Mouse (Mus musculus) thymus, adult 2 months (tissue): ENCODE results near the gene Adipor1. TPM values are rescaled to one million over a fixed set of nuclear protein-coding genes. Genes with fewer than 3 reads are reported as not detected.
"Not testable (repeated sequence)": the region's sequence is repeated elsewhere in the genome, so short reads cannot be mapped to it uniquely, and the experiment has no call there.

Experiments used
- DNase-seq: peaks from one replicate; pipeline ENCODE4 v3.0.0; 2021
- H3K27ac ChIP-seq: fragments of 200-500 bp; 2 replicates; pipeline ENCODE4 v1.5.1; 2012; ENCODE audit warnings: low read length, control low read depth; ENCODE audit not compliant: control insufficient read depth, insufficient read depth
- H3K27me3 ChIP-seq: fragments of 200-500 bp; 2 replicates; pipeline ENCODE4 v1.6.1; 2012; ENCODE audit warnings: mild to moderate bottlenecking, low read length, moderate library complexity, mixed read lengths; ENCODE audit not compliant: control insufficient read depth, insufficient read depth
- H3K36me3 ChIP-seq: fragments of 200-500 bp; 2 replicates; pipeline ENCODE4 v1.6.1; 2012; ENCODE audit warnings: mild to moderate bottlenecking, low read length, moderate library complexity; ENCODE audit not compliant: control insufficient read depth, insufficient read depth
- H3K4me1 ChIP-seq: fragments of 200-500 bp; replicated peaks from 2 replicates; pipeline ENCODE4 v1.6.1; 2012; ENCODE audit warnings: low read length; ENCODE audit not compliant: control insufficient read depth, insufficient read depth
- H3K4me3 ChIP-seq: fragments of 200-500 bp; 2 replicates; pipeline ENCODE4 v1.5.1; 2012; ENCODE audit warnings: mild to moderate bottlenecking, low read length, control low read depth, moderate library complexity; ENCODE audit not compliant: control insufficient read depth, insufficient read depth
- CTCF ChIP-seq: fragments of 200-500 bp; IDR thresholded peaks from 2 replicates; pipeline ENCODE4 v1.5.1; 2012; ENCODE audit warnings: mild to moderate bottlenecking, control low read depth, low read length, moderate library complexity, borderline replicate concordance; ENCODE audit not compliant: control insufficient read depth, poor library complexity, insufficient read depth; ENCODE audit errors: extremely low read depth
- POLR2A ChIP-seq: fragments of 200-500 bp; IDR thresholded peaks from 2 replicates; pipeline ENCODE4 v1.6.1; 2012; ENCODE audit warnings: mild to moderate bottlenecking, low read length, control low read depth, moderate library complexity; ENCODE audit not compliant: control insufficient read depth, poor library complexity, insufficient read depth; ENCODE audit errors: extremely low read depth
- WGBS: fragments of 180-500 bp; shearing (Covaris S2); methylation state at CpG from one replicate; pipeline ENCODE4 v1.1.7; 2018; 5-methylcytosine and 5-hydroxymethylcytosine counted together
- polyA plus RNA-seq: library from polyadenylated mRNA; depleted of rRNA; stranded (reverse); fragments of >200 nt; gene quantifications from 2 replicates; pipeline ENCODE4 v1.2.3, GENCODE M21; 2012

Adipor1 gene
- polyA plus RNA-seq, 1 experiment, result 94.0 TPM

DNA sequence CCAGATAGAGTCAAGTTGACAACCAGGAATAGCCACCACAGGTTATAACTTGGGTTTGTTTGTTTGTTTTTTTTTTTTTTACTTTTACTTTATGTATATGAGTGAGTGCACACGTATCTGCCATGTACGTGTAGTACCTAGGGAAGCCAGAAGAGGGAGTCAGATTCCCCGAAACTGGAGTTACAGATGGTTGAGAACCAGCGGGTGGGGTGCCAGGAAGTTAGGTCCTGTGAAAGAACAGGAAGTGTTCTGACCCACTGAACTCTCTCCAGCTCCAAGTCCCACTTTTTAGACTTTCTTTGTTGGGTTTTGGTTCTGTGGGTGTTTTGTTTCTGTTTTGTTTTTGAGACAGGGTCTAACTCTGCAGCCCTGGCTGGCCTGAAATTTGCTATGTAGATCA lies 20.2 kb downstream of the Adipor1 start:
- Histone ChIP-seq H3K4me1 (0 out of 2 replicates have a peak, but pooled peaks cover 2% of the 10 kb centered on the region), H3K4me3 (no peak overlapping the region), H3K36me3 (peaks cover 21% of the 10 kb centered on the region), H3K27me3 (no peaks in the 10 kb centered on the region), H3K27ac (no peak overlapping the region)
- WGBS, result 45% methylated on average over 4 of the region's 4 CpGs
- peak; percentile 43 for DNase-seq
- TF ChIP-seq POLR2A (no peak), CTCF (no peak)

DNA sequence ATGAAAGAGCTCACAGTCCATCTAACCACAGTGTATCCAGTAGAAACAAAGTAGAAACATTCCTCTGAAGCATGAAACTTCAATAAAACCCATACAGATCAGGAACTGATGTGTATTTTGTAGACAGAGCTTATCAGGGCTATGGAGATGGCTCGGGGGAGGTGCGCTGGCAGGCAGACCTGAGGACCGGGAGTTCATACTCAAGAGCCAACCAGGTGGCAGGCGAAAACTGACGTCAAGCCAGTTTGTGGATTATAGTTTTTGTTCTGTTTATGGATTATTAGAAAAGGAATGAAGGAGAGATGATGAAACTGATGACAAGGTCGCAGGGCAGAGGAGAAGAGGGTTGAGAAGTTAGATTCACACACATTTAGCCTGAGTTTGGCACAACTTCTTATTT lies 25.3 kb downstream of the Adipor1 start:
- H3K4me1 ChIP-seq, result 0 out of 2 replicates have a peak, but pooled peaks cover 2% of the 10 kb centered on the region
- no peak for TF ChIP-seq POLR2A
- no peak for TF ChIP-seq CTCF
- DNase-seq, result no peak
- H3K27ac ChIP-seq, result no peak overlapping the region
- WGBS, result 94% methylated on average over 6 of the region's 6 CpGs
- no peaks in the 10 kb centered on the region for H3K27me3 ChIP-seq
- no peak overlapping the region for H3K4me3 ChIP-seq
- H3K36me3 ChIP-seq, result no peaks in the 10 kb centered on the region

DNA sequence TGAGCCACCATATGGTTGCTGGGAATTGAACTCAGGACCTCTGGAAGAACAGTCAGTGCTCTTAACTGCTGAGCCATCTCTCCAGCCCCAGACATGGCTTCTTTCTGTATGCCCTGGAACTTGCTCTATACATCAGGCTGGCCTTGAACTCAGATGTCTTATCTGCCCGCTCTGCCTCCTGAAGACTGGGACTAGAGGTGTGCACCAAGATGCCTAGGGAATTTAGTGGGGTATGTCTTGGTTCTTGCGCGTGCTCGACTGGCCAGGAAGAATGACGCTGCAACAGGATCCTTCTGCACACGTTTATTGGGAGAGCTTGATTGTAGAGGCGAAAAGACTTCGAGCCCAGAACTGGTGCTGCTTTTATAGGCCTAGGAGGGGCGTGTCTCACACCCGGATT lies 26.6 kb downstream of the Adipor1 start:
- DNase-seq, H3K27ac ChIP-seq: not testable (repeated sequence)

DNA sequence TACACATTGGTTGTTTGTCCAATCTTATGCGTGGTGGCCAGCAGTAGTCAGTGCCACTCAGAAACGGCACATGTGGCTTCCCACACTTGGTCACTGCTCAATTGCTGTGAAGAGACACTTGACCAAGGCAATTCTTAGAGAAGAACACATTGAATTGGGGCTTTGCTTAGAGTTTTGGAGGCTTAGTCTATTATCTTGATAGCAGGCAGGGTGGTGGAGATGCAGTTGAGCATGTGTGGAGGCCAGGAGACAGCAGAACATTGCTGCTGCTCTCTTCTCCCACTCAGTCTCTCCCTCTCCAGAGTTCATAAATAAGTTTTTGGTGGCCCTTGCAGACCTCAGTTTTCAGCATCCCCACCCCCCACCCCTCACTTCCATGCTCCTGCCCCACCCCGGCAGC lies 27.2 kb downstream of the Adipor1 start:
- DNase-seq, result no peak
- no peaks in the 10 kb centered on the region for H3K27me3 ChIP-seq
- H3K36me3 ChIP-seq, result no peaks in the 10 kb centered on the region
- H3K4me3 ChIP-seq, result no peak overlapping the region
- no peak overlapping the region for H3K27ac ChIP-seq
- no peaks in the 10 kb centered on the region for H3K4me1 ChIP-seq
- TF ChIP-seq POLR2A (no peak), CTCF (no peak)
- 97% methylated on average over 3 of the region's 3 CpGs for WGBS

More for the DNA sequence above, 26.6 kb downstream of the Adipor1 start:
- not testable (repeated sequence) for H3K27me3 ChIP-seq, H3K36me3 ChIP-seq, H3K4me1 ChIP-seq, H3K4me3 ChIP-seq
- WGBS, result 94% methylated on average over 7 of the region's 10 CpGs

DNA sequence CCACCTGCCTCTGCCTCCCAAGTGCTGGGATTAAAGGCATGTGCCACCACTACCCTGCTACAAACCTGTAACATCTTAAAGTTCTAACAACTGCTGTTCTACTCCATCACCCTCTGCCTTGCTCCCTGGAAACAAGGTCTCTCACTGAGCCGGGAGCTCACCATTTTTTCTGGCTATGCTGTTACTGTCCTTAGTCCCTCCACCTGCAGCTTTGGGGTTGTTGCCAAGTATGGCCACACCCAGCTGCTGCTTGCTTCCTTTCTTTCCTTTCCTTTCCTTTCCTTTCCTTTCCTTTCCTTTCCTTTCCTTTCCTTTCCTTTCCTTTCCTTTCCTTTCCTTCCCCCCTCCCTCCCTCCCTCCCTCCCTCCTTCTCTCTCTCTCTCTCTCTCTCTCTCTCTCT lies 28.1 kb downstream of the Adipor1 start:
- H3K27ac ChIP-seq, H3K27me3 ChIP-seq, H3K4me3 ChIP-seq, H3K4me1 ChIP-seq, H3K36me3 ChIP-seq, DNase-seq: not testable (repeated sequence)
- WGBS, result 83% methylated on average over 1 of the region's 1 CpGs

DNA sequence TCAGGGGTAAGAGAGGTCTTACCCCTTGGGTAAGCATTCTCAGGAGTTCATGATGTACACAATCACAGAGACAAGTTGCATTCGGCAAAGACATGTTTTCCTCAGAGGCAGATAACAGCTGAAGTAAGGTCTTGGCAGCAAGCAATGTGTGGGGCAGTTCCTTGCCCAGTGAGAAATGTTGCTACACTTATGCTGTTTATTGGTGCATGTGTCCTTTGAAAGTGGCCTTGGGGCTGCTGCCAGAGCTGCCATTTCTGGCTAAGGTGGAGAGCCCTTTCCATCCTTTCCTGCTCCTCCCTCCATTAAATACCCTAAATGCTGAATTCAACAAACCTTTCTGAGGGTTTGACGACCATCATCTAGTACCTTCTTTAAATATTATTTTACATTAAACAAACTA lies 30.2 kb downstream of the Adipor1 start:
- no peaks in the 10 kb centered on the region for H3K36me3 ChIP-seq
- H3K4me3 ChIP-seq, result no peak overlapping the region
- no peaks in the 10 kb centered on the region for H3K4me1 ChIP-seq
- DNase-seq, result no peak
- no peak for TF ChIP-seq POLR2A
- no peak for TF ChIP-seq CTCF
- no peaks in the 10 kb centered on the region for H3K27me3 ChIP-seq
- WGBS, result 95% methylated on average over 2 of the region's 2 CpGs
- no peak overlapping the region for H3K27ac ChIP-seq

DNA sequence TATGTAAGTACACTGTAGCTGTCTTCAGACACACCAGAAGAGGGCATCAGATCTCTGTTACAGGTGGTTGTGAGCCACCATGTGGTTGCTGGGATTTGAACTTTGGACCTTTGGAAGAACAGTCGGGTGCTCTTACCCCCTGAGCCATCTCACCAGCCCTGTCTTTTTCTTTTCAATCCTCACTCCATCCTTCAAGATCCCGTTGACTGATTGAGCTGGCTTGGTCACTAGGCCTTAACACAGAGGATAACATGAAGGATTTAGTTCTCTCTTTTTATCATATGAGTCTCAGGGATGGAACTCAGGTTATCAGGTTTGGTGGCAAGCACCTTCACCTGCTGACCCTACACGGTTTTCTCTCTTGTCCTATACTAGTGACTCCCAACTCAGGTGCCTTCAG lies 33.4 kb downstream of the Adipor1 start:
- 82% methylated on average over 3 of the region's 3 CpGs for WGBS
- not testable (repeated sequence) for H3K27me3 ChIP-seq, H3K36me3 ChIP-seq, DNase-seq, H3K27ac ChIP-seq, H3K4me3 ChIP-seq, H3K4me1 ChIP-seq
